Mouse (Mus musculus): ENCODE results near the gene Ccdc33. TPM values are rescaled to one million over a fixed set of nuclear protein-coding genes. Genes with fewer than 3 reads are reported as not detected.
A peak's percentile ranks its signal among the peaks of the same experiment; 100 is the strongest.

The Ccdc33 gene
- total RNA-seq, 2 experiments from 2014 or later, result 1.2 TPM; not detected in 1

- no peak for DNase-seq
Observed at GRCm38 (mm10) chr9:58129508-58129907, 10.9 kb upstream of the Ccdc33 start.

- no peak for DNase-seq
Observed at GRCm38 (mm10) chr9:58128926-58129413, 10.3 kb upstream of the Ccdc33 start.

- DNase-seq, result no peak
Observed at GRCm38 (mm10) chr9:58125811-58126210, 7.2 kb upstream of the Ccdc33 start.

- DNase-seq, result no peak
Observed at GRCm38 (mm10) chr9:58125085-58125484, 6.5 kb upstream of the Ccdc33 start.

GRCm38 (mm10) chr9:58116024-58116651, 2.5 kb downstream of the Ccdc33 start:
- DNase-seq, result no peak

- DNase-seq, result no peak
Observed at GRCm38 (mm10) chr9:58115297-58115925, 3.2 kb downstream of the Ccdc33 start.

GRCm38 (mm10) chr9:58114019-58114418, 4.6 kb downstream of the Ccdc33 start:
- no peak for DNase-seq

GRCm38 (mm10) chr9:58113279-58113884, 5.2 kb downstream of the Ccdc33 start:
- no peak for DNase-seq

- no peak for DNase-seq
Observed at GRCm38 (mm10) chr9:58112866-58113278, 5.8 kb downstream of the Ccdc33 start.

GRCm38 (mm10) chr9:58112321-58112751, 6.3 kb downstream of the Ccdc33 start:
- no peak for DNase-seq

- DNase-seq, result no peak
Observed at GRCm38 (mm10) chr9:58111431-58111830, 7.2 kb downstream of the Ccdc33 start.

- no peak for DNase-seq
Observed at GRCm38 (mm10) chr9:58110787-58111186, 7.8 kb downstream of the Ccdc33 start.

- no peak for DNase-seq
Observed at GRCm38 (mm10) chr9:58107494-58107893, 11.1 kb downstream of the Ccdc33 start.

GRCm38 (mm10) chr9:58105595-58106169, 12.9 kb downstream of the Ccdc33 start:
- no peak for DNase-seq

- no peak for DNase-seq
Observed at GRCm38 (mm10) chr9:58103647-58104046, 15.0 kb downstream of the Ccdc33 start.

- DNase-seq, result no peak
Observed at GRCm38 (mm10) chr9:58102013-58102412, 16.6 kb downstream of the Ccdc33 start.

GRCm38 (mm10) chr9:58099836-58100565, 18.6 kb downstream of the Ccdc33 start:
- no peak for DNase-seq

- DNase-seq, result no peak
Observed at GRCm38 (mm10) chr9:58096629-58097301, 21.9 kb downstream of the Ccdc33 start.

GRCm38 (mm10) chr9:58095977-58096376, 22.6 kb downstream of the Ccdc33 start:
- DNase-seq, result no peak

- no peak for DNase-seq
Observed at GRCm38 (mm10) chr9:58093776-58094175, 24.8 kb downstream of the Ccdc33 start.

- DNase-seq, result peak; percentile 84 to 85
Observed at GRCm38 (mm10) chr9:58092581-58093269, 25.9 kb downstream of the Ccdc33 start.

All from heart, adult 18-20 months (tissue).